Mouse (Mus musculus) neural tube, embryonic 14.5 days (tissue): ENCODE data around the gene Ppp1cc. TPM values are rescaled to one million over a fixed set of nuclear protein-coding genes. Genes with fewer than 3 reads are reported as not detected.
"Not testable (repeated sequence)": the region's sequence is repeated elsewhere in the genome, so short reads cannot be mapped to it uniquely, and the experiment has no call there.

Experiments
- ATAC-seq: fragments of 200-750 bp; cut with Nextera tagmentation; 2 replicates; pipeline ENCODE4 v1.8.0; 2017; ENCODE audit warnings: low read depth, mild to moderate bottlenecking, moderate TSS enrichment, moderate library complexity
- H3K27ac ChIP-seq: fragments of 300-500 bp; sonication (generic); 2 replicates; pipeline ENCODE4 v1.5.1; 2014; ENCODE audit warnings: low read depth, mild to moderate bottlenecking, control low read depth, low read length, moderate library complexity, mixed read lengths
- H3K27me3 ChIP-seq: fragments of 300-500 bp; sonication (generic); 2 replicates; pipeline ENCODE4 v1.6.1; 2014; ENCODE audit warnings: low read length; ENCODE audit not compliant: control insufficient read depth, insufficient read depth
- H3K36me3 ChIP-seq: fragments of 300-500 bp; sonication (generic); 2 replicates; pipeline ENCODE4 v1.6.1; 2014; ENCODE audit warnings: low read length, mixed read lengths; ENCODE audit not compliant: control insufficient read depth, insufficient read depth
- H3K4me1 ChIP-seq: fragments of 300-500 bp; sonication (generic); 2 replicates; pipeline ENCODE4 v1.6.1; 2014; ENCODE audit warnings: low read length; ENCODE audit not compliant: control insufficient read depth, insufficient read depth
- H3K4me2 ChIP-seq: fragments of 300-500 bp; sonication (generic); 2 replicates; pipeline ENCODE4 v1.6.1; 2014; ENCODE audit warnings: mild to moderate bottlenecking, low read depth, low read length, control low read depth
- H3K4me3 ChIP-seq: fragments of 300-500 bp; sonication (generic); 2 replicates; pipeline ENCODE4 v1.5.1; 2014; ENCODE audit warnings: low read depth, low read length, control low read depth, mixed read lengths
- H3K9ac ChIP-seq: fragments of 300-500 bp; sonication (generic); replicated peaks from 2 replicates; pipeline ENCODE4 v1.6.1; 2014; ENCODE audit warnings: low read depth, mild to moderate bottlenecking, control low read depth, low read length, mixed read lengths
- H3K9me3 ChIP-seq: fragments of 300-500 bp; sonication (generic); 2 replicates; pipeline ENCODE4 v1.6.1; 2016; ENCODE audit warnings: low read length; ENCODE audit not compliant: control insufficient read depth
- WGBS: fragments of 180-500 bp; shearing (Covaris S2); extraction: QIAGEN DNeasy Blood & Tissue Kit; methylation state at CpG from one replicate; pipeline ENCODE4 v1.1.7; 2014; 5-methylcytosine and 5-hydroxymethylcytosine counted together
- polyA plus RNA-seq: library from polyadenylated mRNA; unstranded; fragments of >200 nt; fragmentation: Nextera tagmentation; extraction: Ambion mirVana; gene quantifications from 2 replicates; pipeline ENCODE4 v1.2.1, GENCODE M21; 2014

Gene Ppp1cc
- polyA plus RNA-seq, 1 experiment from 2014 or later = 202 TPM

DNA sequence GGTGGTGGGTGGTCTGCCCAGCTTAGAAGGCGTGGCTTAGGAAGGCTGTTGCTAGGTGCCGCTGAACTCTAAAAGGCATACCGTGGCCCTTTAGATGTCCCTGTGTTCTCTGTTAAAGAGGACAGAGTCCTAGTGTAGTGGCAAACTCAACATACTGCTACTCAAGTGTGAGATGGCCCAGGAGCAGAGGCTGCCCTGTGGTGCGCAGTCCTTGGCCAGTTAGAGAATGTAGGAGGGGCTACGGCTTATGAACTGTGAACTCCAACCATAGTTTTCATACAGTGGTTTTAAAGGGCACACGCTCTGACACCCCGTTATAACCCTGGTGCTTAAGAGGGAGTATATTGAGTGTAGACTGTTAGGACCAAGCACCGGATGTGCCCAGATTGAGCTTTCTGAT is 13.0 kb downstream of the Ppp1cc start:
- Histone ChIP-seq H3K4me1 (peaks cover 5% of the 10 kb centered on the region), H3K9ac (no peak overlapping the region), H3K27ac (no peak overlapping the region), H3K9me3 (no peaks in the 10 kb centered on the region), H3K4me3 (no peak overlapping the region), H3K4me2 (no peak overlapping the region), H3K27me3 (no peaks in the 10 kb centered on the region), H3K36me3 (peaks cover 57% of the 10 kb centered on the region)
- WGBS = 93% methylated on average over 8 of the region's 8 CpGs
- no peak for ATAC-seq

DNA sequence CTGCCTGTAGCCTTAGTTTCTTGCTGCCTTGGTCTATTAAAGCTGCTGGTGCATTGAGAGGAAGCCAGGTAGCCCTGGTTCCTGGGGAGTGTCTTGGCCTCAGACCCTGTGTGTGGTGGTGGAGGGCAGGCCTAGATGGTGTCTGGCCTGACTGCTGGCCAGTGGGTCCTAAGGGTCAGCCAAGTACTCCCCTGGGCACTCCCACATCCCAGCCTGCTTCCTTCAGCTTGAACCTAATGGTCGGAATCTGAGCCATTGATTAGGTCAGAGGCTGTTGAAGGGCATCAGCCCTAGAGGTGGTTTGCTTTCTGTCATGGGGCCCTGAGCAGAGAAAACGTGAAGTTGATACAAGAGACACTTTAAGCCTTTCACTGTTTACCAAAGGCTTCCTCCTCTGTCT is 17.3 kb downstream of the Ppp1cc start:
- H3K4me1 ChIP-seq = no peaks in the 10 kb centered on the region
- peaks cover 39% of the 10 kb centered on the region for H3K36me3 ChIP-seq
- H3K4me3 ChIP-seq = no peak overlapping the region
- H3K27ac ChIP-seq = no peak overlapping the region
- ATAC-seq = no peak
- H3K9me3 ChIP-seq = no peaks in the 10 kb centered on the region
- no peak overlapping the region for H3K9ac ChIP-seq
- WGBS = 89% methylated on average over 2 of the region's 2 CpGs
- H3K27me3 ChIP-seq = no peaks in the 10 kb centered on the region
- no peak overlapping the region for H3K4me2 ChIP-seq

DNA sequence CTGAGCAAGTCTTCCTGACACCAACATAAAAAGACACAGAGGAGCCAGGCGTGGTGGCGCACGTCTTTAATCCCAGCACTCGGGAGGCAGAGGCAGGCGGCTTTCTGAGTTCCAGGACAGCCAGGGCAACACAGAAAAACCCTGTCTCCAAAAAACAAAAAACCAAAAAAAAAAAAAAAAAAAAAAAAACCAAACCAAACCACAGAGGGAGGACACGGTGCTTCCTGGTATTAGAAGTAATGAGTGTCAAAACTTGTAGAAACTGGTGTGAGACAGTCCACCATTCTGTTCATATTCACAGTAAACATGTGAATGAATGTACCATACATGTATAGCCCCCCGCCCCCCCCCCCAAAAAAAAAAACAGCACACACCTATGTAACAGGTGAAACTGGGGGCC is 17.9 kb downstream of the Ppp1cc start:
- Histone ChIP-seq H3K4me2 (no peak overlapping the region), H3K9ac (no peak overlapping the region), H3K9me3 (no peaks in the 10 kb centered on the region), H3K4me3 (no peak overlapping the region), H3K27ac (no peak overlapping the region), H3K27me3 (no peaks in the 10 kb centered on the region), H3K36me3 (peaks cover 33% of the 10 kb centered on the region), H3K4me1 (no peaks in the 10 kb centered on the region)
- 89% methylated on average over 7 of the region's 7 CpGs for WGBS
- ATAC-seq = no peak

DNA sequence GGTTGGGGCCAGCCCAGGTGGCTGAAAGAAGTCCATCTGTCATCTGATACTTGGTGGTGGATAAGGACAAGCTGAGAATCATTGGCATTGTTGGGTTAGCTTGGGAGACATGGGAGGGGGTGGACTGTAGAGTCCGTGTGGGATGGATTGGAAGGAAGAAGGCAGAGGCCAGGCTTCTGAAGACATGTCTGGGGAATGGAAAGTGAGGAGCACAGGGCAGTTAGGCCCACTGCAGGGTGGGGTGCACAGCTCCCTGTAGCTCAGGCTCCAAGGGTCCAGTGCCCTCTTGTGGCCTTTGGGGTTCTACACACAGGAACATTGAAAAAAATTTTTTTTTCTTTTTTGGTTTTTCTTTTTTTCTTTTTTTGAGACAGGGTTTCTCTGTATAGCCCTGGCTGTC is 18.3 kb downstream of the Ppp1cc start:
- Histone ChIP-seq H3K4me1 (no peaks in the 10 kb centered on the region), H3K36me3 (peaks cover 29% of the 10 kb centered on the region), H3K9me3 (no peaks in the 10 kb centered on the region), H3K27me3 (no peaks in the 10 kb centered on the region), H3K4me3 (no peak overlapping the region), H3K9ac (no peak overlapping the region), H3K27ac (no peak overlapping the region), H3K4me2 (no peak overlapping the region)
- 53% methylated on average over 1 of the region's 1 CpGs for WGBS
- peak; percentile 44; the same call in 1 of the 2 replicates for ATAC-seq

DNA sequence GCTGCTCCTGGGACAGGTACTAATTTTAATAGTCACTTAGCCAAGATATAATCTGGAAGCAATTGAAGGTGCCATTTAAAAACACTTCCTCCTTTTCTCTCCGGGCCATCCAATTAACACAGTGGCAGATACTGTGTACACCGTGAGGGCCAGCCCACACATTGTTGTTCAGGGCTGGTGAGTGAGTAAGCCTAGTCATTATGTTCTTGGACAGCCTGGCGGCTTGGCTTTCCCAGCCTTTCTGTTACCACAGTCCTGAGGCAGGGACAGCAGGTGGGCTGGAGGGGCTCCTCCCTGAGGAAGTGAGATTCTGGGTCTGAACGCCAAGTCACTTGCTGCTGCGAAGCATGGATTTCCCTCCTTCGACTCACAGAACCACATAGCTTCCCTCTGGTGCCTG is 21.6 kb downstream of the Ppp1cc start:
- H3K36me3 ChIP-seq = peaks cover 12% of the 10 kb centered on the region
- no peak overlapping the region for H3K9ac ChIP-seq
- H3K9me3 ChIP-seq = no peaks in the 10 kb centered on the region
- H3K4me1 ChIP-seq = no peaks in the 10 kb centered on the region
- no peak for ATAC-seq
- H3K27me3 ChIP-seq = no peaks in the 10 kb centered on the region
- H3K27ac ChIP-seq = no peak overlapping the region
- no peak overlapping the region for H3K4me3 ChIP-seq
- no peak overlapping the region for H3K4me2 ChIP-seq
- WGBS = 52% methylated on average over 6 of the region's 6 CpGs

DNA sequence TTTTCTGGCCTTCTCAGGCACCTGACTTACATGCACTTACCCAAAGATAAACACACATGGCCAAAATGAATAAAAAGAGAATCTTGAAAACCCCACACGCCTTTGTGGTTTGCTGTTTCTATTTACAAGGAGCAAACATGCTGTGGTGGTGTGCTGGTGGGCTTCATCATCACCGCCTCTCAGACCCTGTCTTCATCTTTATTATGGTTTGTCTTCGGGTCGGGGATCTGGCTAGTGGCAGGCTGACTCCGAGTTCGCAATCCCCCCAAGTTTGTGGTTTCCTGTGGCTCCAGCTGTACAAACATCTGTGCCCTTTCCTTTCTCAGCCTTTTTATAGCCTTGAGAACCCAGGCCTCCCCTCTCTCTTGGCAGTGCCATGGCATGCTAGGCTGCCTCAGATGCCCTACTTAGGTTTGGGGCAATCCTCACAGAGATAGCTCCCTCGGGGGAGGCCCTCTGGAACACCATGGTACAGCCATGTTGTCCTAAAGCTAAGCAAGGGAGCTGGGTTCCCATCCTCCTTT is 26.3 kb downstream of the Ppp1cc start:
- Histone ChIP-seq H3K4me1 (no peaks in the 10 kb centered on the region), H3K4me3 (no peak overlapping the region), H3K27ac (no peak overlapping the region), H3K9me3 (no peaks in the 10 kb centered on the region), H3K27me3 (no peaks in the 10 kb centered on the region), H3K9ac (no peak overlapping the region), H3K4me2 (no peak overlapping the region), H3K36me3 (no peaks in the 10 kb centered on the region; the same call in 1 of the 2 replicates)
- WGBS = 78% methylated on average over 7 of the region's 7 CpGs
- ATAC-seq = no peak

DNA sequence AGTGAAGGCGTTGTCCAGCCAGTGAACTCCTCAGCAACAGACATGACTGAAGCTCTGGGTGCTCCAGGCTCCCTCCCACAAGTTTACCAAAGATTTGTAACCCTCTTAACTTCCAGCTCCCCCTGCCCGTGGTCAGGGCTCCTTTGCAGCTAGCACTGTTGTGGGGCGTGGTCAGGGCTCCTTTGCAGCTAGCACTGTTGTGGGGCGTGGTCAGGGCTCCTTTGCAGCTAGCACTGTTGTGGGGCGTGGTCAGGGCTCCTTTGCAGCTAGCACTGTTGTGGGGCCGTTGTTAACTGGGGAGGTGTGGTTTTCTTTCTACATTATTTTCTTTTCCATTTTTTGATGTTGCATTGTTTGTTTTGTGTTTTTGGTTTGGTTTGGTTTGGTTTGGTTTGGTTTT is 26.8 kb downstream of the Ppp1cc start:
- ATAC-seq, H3K9ac ChIP-seq, H3K27ac ChIP-seq, H3K27me3 ChIP-seq, H3K4me1 ChIP-seq, H3K4me3 ChIP-seq, H3K9me3 ChIP-seq, H3K36me3 ChIP-seq, H3K4me2 ChIP-seq: not testable (repeated sequence)
- WGBS = 98% methylated on average over 6 of the region's 6 CpGs

DNA sequence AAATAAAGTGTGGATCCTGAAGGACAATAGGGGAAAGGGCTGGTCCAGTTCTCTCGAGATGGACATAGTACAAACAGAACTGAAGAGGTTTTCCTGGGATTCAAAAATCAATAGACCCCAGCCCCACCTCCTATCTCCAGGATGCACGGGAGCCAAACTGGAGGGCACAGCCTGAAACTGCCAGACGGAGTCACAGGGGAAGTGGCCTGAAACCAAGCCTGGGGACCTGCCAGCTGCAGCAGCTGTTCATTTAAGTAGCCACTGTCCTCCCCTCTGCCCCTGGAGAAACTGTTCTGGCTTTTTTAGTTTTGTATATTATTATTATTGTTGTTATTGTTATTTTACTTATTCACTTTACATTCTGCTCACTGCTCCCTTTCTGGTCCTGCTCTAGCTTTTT is 31.0 kb downstream of the Ppp1cc start:
- Histone ChIP-seq H3K27me3 (no peaks in the 10 kb centered on the region), H3K27ac (no peak overlapping the region), H3K4me1 (no peaks in the 10 kb centered on the region), H3K36me3 (no peaks in the 10 kb centered on the region), H3K4me2 (no peak overlapping the region), H3K9me3 (no peaks in the 10 kb centered on the region), H3K9ac (no peak overlapping the region), H3K4me3 (no peak overlapping the region)
- 67% methylated on average over 3 of the region's 3 CpGs for WGBS
- ATAC-seq = no peak

DNA sequence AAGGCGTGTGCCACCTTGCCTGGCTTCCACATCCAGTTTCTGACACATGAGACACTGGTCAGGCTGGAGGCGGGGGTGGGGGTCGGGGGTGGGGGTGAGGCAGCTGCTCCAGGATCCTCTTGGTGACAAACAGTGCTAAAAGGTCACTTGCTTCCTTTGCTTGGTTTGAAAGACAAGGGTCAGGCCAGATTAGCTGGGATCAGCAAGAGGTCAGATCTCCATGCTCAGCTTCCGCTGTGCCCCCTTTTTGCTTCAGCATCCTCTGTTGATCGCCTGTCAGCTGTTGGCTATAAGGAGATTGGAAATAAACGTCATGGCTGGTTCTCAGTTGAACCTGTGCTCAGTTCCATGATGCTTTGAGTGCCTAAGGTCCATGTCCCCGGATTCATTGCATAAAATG is 32.4 kb downstream of the Ppp1cc start:
- no peak overlapping the region for H3K4me3 ChIP-seq
- no peaks in the 10 kb centered on the region for H3K27me3 ChIP-seq
- no peak overlapping the region for H3K4me2 ChIP-seq
- no peaks in the 10 kb centered on the region for H3K4me1 ChIP-seq
- 62% methylated on average over 7 of the region's 7 CpGs for WGBS
- no peak overlapping the region for H3K27ac ChIP-seq
- ATAC-seq = no peak
- no peaks in the 10 kb centered on the region for H3K9me3 ChIP-seq
- H3K9ac ChIP-seq = no peak overlapping the region
- H3K36me3 ChIP-seq = no peaks in the 10 kb centered on the region
